Mouse (Mus musculus) lung, postnatal 25 days (tissue): ENCODE data around the gene Wdr24.
A peak's percentile ranks its signal among the peaks of the same experiment; 100 is the strongest.

ENCODE experiments used
- DNase-seq: peaks from one replicate; pipeline ENCODE4 v3.0.0; 2022; ENCODE audit warnings: low spot score

The Wdr24 gene

DNA sequence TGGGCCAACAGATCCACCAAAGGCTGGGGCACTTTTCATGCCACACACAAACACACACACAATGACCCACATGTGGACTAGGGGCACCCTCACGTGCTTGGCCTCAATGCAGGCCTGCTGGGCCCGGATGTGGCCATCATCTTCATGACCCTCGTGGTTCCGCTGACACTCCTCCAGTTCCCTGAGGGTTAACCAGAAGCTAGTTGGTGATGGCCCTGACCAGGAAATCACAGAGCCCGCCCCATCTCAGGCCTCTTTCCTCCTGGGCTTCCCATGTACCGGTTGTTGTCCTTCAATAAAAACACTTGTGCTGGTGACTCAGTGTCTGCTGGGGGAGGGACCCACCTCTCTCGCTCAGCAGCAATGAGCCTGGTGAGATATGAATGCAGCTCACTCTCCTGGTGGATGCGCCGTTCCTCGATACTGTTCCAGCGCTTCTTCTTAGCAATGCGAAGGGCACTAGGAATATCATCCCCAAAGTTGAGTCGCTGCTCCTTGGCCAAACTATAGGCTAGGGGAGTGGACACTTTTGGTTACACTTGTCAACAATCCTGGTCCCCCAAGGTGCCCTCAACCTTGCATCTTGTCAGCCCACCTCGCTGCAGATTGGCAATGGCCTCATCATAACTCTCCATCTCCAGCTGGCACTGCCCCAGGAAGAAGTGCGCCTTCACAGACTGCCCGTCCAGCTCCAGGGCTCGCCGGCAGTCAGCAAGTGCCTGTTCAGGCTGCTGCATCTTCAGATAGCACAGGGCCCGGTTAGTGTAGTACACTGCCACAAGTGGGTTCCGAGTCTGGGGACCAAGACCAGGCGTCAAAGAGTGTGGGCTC is 8.2 kb downstream of the Wdr24 start:
- DNase-seq = no peak

- DNase-seq = peak; percentile 100
Observed at GRCm38 (mm10) chr17:25832436-25833290, 9.2 kb downstream of the Wdr24 start.

GRCm38 (mm10) chr17:25833291-25833663 is 9.8 kb downstream of the Wdr24 start, which contains the start of gene Stub1:
Stub1 (minus strand) TSS chr17:25833404.
- peak; percentile 91 for DNase-seq

DNA sequence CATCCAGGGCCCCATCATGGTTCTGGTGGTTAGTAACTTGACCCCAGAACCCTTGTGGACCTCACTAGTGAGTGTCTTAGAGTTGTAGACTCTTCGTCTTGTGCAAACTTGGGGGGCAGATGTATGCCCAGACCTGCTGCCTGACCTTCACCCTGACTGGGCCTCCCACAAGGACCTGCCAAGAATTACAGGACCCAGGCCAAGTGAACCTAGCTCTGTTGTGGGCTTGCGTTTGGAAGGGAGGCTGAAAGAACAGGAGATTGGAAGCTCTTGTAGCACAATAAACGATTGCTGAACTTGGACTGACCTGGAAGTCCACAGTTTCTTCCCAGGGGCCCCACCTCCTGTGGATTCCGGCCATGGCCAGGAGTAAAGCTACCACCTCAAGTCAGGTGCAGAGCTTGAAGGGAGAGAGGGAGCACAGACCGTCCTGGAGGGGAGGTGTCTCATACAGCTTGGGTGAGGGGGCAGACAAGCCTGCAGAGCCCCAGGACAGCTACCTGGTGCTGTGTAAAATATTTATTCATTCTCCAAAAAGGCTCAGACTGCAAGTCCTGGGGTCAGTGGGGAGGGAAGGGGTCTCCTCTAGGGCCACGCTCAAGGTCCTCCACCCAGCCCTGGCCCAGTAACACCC is 10.7 kb downstream of the Wdr24 start:
- DNase-seq = peak; percentile 27

GRCm38 (mm10) chr17:25834595-25835222 is 11.3 kb downstream of the Wdr24 start:
- no peak for DNase-seq

- DNase-seq = no peak
Observed at GRCm38 (mm10) chr17:25835301-25835700, 11.9 kb downstream of the Wdr24 start.

DNA sequence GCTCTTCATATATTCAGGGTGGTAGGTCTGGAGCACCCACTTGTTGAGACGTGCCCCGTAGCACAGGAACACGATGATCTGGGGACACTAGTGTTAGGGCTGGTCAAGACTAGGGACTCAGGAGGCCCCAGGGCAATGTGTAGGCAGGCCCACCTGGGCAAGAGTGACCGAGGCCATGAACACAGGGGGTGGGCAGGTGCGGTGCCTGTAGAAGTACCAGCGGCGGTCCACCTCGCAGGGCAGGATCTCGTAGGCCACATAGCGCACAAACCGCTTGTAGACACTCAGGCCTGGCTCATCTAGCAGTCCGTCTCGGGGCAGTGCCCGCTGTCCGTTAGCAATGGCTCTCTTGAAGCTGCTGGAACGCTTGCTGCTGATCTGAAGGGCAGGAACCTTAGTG is 12.4 kb downstream of the Wdr24 start:
- no peak for DNase-seq

GRCm38 (mm10) chr17:25836397-25837075 is 13.1 kb downstream of the Wdr24 start:
- no peak for DNase-seq

- DNase-seq = peak; percentile 43
Observed at GRCm38 (mm10) chr17:25837076-25837410, 13.6 kb downstream of the Wdr24 start, which contains the start of gene Rhbdl1. Rhbdl1 (minus strand) TSS chr17:25837295.

- DNase-seq = no peak
Observed at GRCm38 (mm10) chr17:25837533-25837932, 14.1 kb downstream of the Wdr24 start.

DNA sequence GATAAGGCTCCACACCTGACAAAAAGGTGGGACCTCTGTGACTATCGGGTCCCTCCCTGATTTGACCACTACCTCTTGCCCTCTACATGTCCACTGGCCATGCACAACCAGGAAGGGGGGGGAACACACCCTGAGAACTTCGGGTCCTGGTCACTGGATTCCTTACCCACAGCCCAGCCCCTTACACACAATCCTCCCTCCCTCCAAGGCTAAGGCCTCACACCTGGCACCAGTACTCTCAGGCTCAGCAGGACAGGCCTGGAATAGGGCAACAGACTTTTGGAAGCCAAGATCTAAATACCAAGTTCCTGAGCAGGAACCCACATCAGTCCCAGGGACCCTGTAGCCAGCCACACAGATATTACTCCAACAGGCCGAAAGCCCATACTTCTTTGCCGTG is 15.5 kb downstream of the Wdr24 start:
- DNase-seq = no peak

GRCm38 (mm10) chr17:25839455-25840235 is 16.2 kb downstream of the Wdr24 start:
- no peak for DNase-seq

GRCm38 (mm10) chr17:25840519-25840918 is 17.1 kb downstream of the Wdr24 start:
- DNase-seq = no peak

DNA sequence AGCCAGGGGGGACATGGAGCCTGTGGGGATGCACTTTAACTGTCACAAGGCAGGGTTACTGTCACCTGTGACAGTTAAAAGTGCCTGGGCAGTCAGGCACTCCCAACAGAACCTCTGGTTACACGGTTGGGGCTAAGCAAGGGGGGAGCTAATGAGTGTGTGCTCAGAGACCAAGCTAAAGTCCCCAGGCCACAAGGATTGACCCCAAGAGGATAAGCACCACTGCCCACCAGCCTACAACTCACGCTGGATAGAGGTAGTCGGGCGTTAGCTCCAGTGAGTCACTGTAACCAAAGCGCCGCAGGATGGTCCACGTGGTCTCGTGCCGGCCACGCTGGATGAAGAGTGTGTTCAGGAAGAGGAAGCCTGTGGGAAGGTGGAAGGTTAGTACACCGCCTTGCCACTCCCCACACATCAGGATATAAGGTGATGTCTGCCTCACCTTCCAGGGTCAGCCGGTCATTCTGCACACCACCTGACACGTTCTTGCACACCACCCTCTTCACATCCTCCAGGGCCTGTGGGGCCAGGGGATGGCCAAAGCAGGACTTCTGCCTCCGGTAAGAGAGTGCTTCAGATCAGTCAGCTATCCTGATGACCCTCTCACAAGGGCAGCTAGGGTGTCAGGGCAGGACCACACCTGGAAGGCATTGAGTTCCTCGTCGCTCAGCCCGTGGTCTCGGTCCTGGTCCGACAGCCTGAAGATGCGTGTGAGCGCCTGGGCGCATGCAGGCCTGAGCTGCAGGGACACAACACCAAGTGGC is 17.9 kb downstream of the Wdr24 start, which contains the start of gene Gm20683:
Gene Gm20683, minus strand, starts transcription at position 647 of the 764 bp plus-strand sequence.
- no peak for DNase-seq

GRCm38 (mm10) chr17:25842509-25842908 is 19.1 kb downstream of the Wdr24 start:
- DNase-seq = no peak

DNA sequence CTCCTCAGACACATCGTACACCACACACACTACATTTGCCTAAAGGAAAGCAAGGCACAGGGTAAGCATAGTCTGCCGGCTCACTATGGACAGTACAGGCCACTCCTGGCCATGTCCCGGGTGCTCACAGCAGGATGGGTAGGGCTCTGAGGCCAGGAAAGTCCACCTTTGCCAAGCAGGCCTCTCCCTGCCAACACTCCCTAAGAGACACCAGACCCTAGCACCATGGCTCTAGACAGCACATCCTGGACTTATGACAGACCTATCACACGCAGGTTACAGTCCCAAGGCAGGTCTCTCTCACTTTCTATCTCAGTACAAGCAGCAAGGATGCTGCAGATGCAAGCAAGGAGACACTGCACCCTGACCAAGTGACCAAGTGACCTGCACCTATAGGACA is 19.7 kb downstream of the Wdr24 start:
- DNase-seq = no peak

DNA sequence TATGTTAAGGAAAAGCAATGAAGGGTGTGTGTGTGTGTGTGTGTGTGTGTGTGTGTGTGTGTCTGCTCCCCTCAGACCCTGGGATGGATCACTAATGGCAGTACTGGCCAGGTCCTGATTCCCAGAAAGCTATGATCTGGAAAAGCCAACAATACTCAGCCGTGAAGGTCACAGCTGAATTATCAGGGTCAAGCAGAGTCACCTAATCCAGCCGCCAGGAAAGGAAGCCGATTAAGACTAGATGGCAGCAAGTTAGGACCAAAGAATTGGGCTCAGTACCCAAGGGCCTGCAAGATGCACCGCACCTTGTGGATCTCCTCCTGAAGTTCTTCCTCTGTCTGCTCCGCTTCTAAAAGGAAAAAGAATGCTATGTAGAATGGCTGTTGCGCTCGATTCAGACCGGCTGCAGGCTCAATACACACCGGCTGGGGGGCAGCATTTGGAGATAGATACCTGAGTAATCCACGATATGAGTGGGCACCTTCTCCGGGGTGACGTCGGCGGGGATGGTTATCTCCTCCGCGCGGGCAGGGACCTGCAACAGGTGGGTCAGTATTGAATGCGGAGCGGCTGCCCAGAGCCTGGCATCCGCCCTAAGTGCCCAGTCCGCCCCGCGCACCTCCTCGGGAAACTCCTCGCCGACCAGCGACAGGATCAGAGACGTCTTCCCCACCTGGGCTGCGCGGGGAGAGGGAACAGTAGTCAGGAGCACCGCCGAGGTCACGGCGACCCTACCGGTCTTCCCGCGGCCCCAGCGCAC is 20.4 kb downstream of the Wdr24 start:
- DNase-seq = no peak

DNA sequence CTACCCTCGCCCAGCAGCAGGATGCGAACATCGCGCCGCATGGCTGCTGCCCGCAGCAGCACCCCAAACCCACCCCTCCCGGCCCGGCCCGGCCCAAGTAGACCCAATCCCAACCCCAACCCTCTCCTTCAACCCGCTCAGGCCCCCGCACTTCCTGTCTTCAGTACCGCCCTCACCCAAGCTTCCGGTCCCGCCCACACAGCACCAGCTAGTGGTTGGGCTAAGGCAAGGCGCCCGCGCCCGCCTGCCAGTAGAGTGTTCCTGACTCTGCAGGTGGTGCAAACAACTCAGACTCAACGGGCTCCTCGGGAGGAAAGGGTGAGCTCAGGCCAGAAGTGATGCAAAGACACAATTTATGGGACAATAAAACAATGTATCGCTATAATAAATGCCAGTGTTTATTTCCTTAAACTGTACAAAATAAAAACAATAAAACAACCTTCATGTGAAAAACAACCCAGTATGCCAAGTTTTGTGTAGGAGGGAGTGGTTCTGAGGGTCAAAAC is 21.0 kb downstream of the Wdr24 start, which contains the start of gene Rhot2:
Gene Rhot2, minus strand, starts transcription at position 456 of the 506 bp plus-strand sequence.
- peak; percentile 97 for DNase-seq

- DNase-seq = no peak
Observed at GRCm38 (mm10) chr17:25860229-25860628, 36.8 kb downstream of the Wdr24 start.
